Mouse (Mus musculus) embryo, embryonic 9.5 days (tissue): ENCODE data around the gene Actrt2.

Experiments used
- DNase-seq: peaks from one replicate; pipeline ENCODE4 v3.0.0-alpha.2; 2017; ENCODE audit errors: extremely low spot score

Gene Actrt2

GRCm38 (mm10) chr4:154667767-154668166, at the start of gene Actrt2:
Gene Actrt2 (minus strand): TSS chr4:154667867.
- no peak for DNase-seq

GRCm38 (mm10) chr4:154709391-154710107, 41.9 kb upstream of the Actrt2 start:
- DNase-seq, result no peak

GRCm38 (mm10) chr4:154708811-154709210, 41.1 kb upstream of the Actrt2 start:
- no peak for DNase-seq

GRCm38 (mm10) chr4:154708223-154708622, 40.6 kb upstream of the Actrt2 start:
- no peak for DNase-seq

- no peak for DNase-seq
These were observed 39.9 kb upstream of the Actrt2 start for GRCm38 (mm10) chr4:154707521-154707920.

- DNase-seq, result no peak
These were observed 38.8 kb upstream of the Actrt2 start for GRCm38 (mm10) chr4:154706442-154706841.

GRCm38 (mm10) chr4:154705681-154706080, 38.0 kb upstream of the Actrt2 start:
- no peak for DNase-seq

- no peak for DNase-seq
These were observed 37.4 kb upstream of the Actrt2 start for GRCm38 (mm10) chr4:154705056-154705455.

- no peak for DNase-seq
These were observed 36.9 kb upstream of the Actrt2 start for GRCm38 (mm10) chr4:154704591-154704990.

- DNase-seq, result no peak
These were observed 35.9 kb upstream of the Actrt2 start for GRCm38 (mm10) chr4:154703426-154704070.

GRCm38 (mm10) chr4:154702931-154703330, 35.3 kb upstream of the Actrt2 start:
- no peak for DNase-seq

- no peak for DNase-seq
These were observed 34.5 kb upstream of the Actrt2 start for GRCm38 (mm10) chr4:154702186-154702585.

- DNase-seq, result no peak
These were observed 33.3 kb upstream of the Actrt2 start for GRCm38 (mm10) chr4:154700921-154701412.

GRCm38 (mm10) chr4:154700436-154700835, 32.8 kb upstream of the Actrt2 start:
- no peak for DNase-seq

GRCm38 (mm10) chr4:154699236-154699635, 31.6 kb upstream of the Actrt2 start:
- DNase-seq, result no peak

- DNase-seq, result no peak
These were observed 31.0 kb upstream of the Actrt2 start for GRCm38 (mm10) chr4:154698631-154699030.

- no peak for DNase-seq
These were observed 30.4 kb upstream of the Actrt2 start for GRCm38 (mm10) chr4:154698021-154698590.

- DNase-seq, result no peak
These were observed 29.8 kb upstream of the Actrt2 start for GRCm38 (mm10) chr4:154697476-154697875.

GRCm38 (mm10) chr4:154696552-154696951, 28.9 kb upstream of the Actrt2 start:
- no peak for DNase-seq

GRCm38 (mm10) chr4:154696146-154696545, 28.5 kb upstream of the Actrt2 start:
- DNase-seq, result peak; percentile 62

- DNase-seq, result no peak
These were observed 26.7 kb upstream of the Actrt2 start for GRCm38 (mm10) chr4:154694361-154694760.

GRCm38 (mm10) chr4:154693348-154694015, 25.8 kb upstream of the Actrt2 start:
- DNase-seq, result peak; percentile 44
